Mouse (Mus musculus) stomach, postnatal 0 days (tissue): ENCODE results near the gene Cpa4. TPM values are rescaled to one million over a fixed set of nuclear protein-coding genes. Genes with fewer than 3 reads are reported as not detected.

ENCODE experiments used
- ATAC-seq: fragments of 200-750 bp; cut with Nextera tagmentation; 2 replicates; pipeline ENCODE4 v1.8.0; 2017; ENCODE audit not compliant: low FRiP score, low TSS enrichment
- DNase-seq: peaks from one replicate; pipeline ENCODE4 v3.0.0-alpha.2; 2016; ENCODE audit warnings: low spot score
- H3K27ac ChIP-seq: fragments of 300-500 bp; sonication (generic); replicated peaks from 2 replicates; pipeline ENCODE4 v1.5.1; 2014; ENCODE audit warnings: mild to moderate bottlenecking, control low read depth
- H3K27me3 ChIP-seq: fragments of 300-500 bp; sonication (generic); 2 replicates; pipeline ENCODE4 v1.6.1; 2014; ENCODE audit warnings: low read length; ENCODE audit not compliant: control insufficient read depth, insufficient read depth
- H3K36me3 ChIP-seq: fragments of 300-500 bp; sonication (generic); 2 replicates; pipeline ENCODE4 v1.6.1; 2014; ENCODE audit warnings: low read length, mixed read lengths; ENCODE audit not compliant: control insufficient read depth, insufficient read depth
- H3K4me1 ChIP-seq: fragments of 300-500 bp; sonication (generic); replicated peaks from 2 replicates; pipeline ENCODE4 v1.6.1; 2014; ENCODE audit warnings: antibody characterized with exemption; ENCODE audit not compliant: control insufficient read depth, insufficient read depth
- H3K4me2 ChIP-seq: fragments of 300-500 bp; sonication (generic); replicated peaks from 2 replicates; pipeline ENCODE4 v1.6.1; 2014; ENCODE audit warnings: low read depth, mild to moderate bottlenecking, control low read depth, moderate library complexity
- H3K4me3 ChIP-seq: fragments of 300-500 bp; sonication (generic); 2 replicates; pipeline ENCODE4 v1.5.1; 2014; ENCODE audit warnings: low read depth, low read length, control low read depth
- H3K9ac ChIP-seq: fragments of 300-500 bp; sonication (generic); 2 replicates; pipeline ENCODE4 v1.6.1; 2014; ENCODE audit warnings: mild to moderate bottlenecking, low read length, control low read depth, mixed read lengths
- H3K9me3 ChIP-seq: fragments of 300-500 bp; sonication (generic); 2 replicates; pipeline ENCODE4 v1.6.1; 2016; ENCODE audit warnings: low read length; ENCODE audit not compliant: control insufficient read depth
- CTCF ChIP-seq: IDR thresholded peaks from 2 replicates; pipeline ENCODE4 v1.5.1; 2016; ENCODE audit warnings: antibody characterized with exemption, low read depth, mild to moderate bottlenecking, moderate library complexity
- EP300 ChIP-seq: optimal IDR thresholded peaks from 2 replicates; pipeline ENCODE3; 2016; ENCODE audit warnings: antibody characterized with exemption
- WGBS: fragments of 180-500 bp; shearing (Covaris S2); extraction: QIAGEN DNeasy Blood & Tissue Kit; methylation state at CpG from one replicate; pipeline ENCODE4 v1.1.7; 2014; 5-methylcytosine and 5-hydroxymethylcytosine counted together
- polyA plus RNA-seq: library from polyadenylated mRNA; unstranded; fragments of >200 nt; fragmentation: Nextera tagmentation; extraction: Ambion mirVana; gene quantifications from 2 replicates; pipeline ENCODE4 v1.2.1, GENCODE M21; 2015

Gene Cpa4
- polyA plus RNA-seq, 1 experiment from 2014 or later = 32.7 TPM

DNA sequence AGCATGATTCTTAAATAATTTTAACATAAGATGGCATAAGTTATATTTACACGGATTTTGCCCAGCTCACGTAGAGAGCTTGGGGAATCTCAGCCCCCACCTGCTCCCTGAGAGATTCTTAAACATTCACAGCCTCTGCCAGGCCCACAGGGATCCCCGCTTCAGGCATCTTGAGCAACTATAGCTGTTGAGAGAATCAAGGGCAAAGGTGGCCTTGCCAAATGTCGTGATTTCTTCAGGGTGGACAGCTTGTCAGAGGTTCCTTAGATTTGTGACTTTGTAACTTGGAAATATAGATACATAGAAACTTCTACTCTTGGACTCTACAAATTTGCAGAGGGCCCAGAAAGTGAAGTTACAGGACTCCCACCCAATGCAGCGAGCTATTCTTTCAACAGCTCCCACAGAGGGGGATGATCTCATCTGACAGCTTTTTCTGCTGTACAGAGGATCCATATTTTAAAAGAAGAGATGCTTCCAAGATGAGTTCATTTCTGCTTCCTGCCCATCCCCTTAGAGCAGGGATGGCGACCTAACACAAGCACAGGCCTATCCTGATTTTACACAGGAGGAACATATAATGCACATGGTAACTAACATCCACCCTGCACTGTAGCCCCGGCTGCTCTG lies 14.7 kb upstream of the Cpa4 start:
- H3K27ac ChIP-seq = no peak overlapping the region
- no peak for DNase-seq
- no peaks in the 10 kb centered on the region for H3K9me3 ChIP-seq
- no peak overlapping the region for H3K9ac ChIP-seq
- no peak for ATAC-seq
- WGBS = 80% methylated on average over 7 of the region's 7 CpGs
- no peaks in the 10 kb centered on the region for H3K27me3 ChIP-seq
- TF ChIP-seq CTCF = no peak
- TF ChIP-seq EP300 = no peak
- H3K4me2 ChIP-seq = no peak overlapping the region
- H3K4me3 ChIP-seq = no peak overlapping the region
- H3K36me3 ChIP-seq = no peaks in the 10 kb centered on the region
- H3K4me1 ChIP-seq = peaks cover 5% of the 10 kb centered on the region

DNA sequence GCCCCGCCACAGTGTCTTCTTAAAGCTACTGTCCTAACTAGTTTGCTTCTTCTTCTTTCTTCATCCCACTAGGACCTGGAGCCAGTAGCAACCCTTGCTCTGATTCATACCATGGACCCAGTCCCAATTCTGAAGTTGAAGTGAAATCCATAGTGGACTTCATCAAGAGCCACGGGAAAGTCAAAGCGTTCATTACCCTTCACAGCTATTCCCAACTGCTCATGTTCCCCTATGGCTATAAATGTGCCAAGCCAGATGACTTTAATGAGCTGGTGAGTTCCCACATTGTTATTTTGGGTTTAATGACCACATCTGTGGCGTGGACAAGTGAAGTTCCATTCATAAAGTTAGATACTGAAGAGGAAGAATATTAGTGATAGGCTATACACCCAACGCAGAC lies 14.1 kb upstream of the Cpa4 start:
- WGBS = 89% methylated on average over 5 of the region's 5 CpGs
- Histone ChIP-seq H3K27me3 (no peaks in the 10 kb centered on the region), H3K36me3 (no peaks in the 10 kb centered on the region), H3K4me2 (no peak overlapping the region), H3K27ac (no peak overlapping the region), H3K4me1 (peaks cover 3% of the 10 kb centered on the region), H3K4me3 (no peak overlapping the region), H3K9ac (no peak overlapping the region), H3K9me3 (no peaks in the 10 kb centered on the region)
- ATAC-seq = no peak
- TF ChIP-seq EP300 = no peak
- TF ChIP-seq CTCF = no peak
- DNase-seq = no peak

DNA sequence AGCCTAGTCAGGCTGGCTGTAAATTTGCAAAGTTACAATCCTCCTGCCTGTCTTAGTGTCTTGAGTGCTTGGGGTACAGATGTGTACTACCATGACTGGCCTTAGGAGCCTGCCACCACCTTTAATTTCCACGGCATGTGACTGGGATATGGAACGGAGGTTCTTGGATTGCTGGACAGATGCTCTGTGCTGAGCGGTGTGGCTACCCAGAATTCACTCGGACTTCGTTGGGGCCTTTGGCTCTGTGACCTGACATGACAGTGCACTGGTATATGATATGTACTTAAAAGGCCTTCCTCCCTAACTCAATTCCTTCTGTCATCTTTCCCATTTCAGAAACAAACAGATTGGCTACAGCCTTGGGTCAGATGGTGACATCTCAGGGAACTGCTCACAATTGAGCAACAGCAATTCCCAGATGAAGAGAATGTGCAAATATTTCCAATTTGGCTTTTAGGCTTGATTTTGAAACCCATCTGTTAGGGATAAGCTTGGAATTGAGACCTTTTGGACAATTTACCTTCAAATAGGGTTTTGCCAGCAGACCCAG lies 13.5 kb upstream of the Cpa4 start:
- Histone ChIP-seq H3K9me3 (no peaks in the 10 kb centered on the region), H3K36me3 (no peaks in the 10 kb centered on the region), H3K9ac (no peak overlapping the region), H3K27me3 (no peaks in the 10 kb centered on the region), H3K4me3 (no peak overlapping the region), H3K4me1 (no peaks in the 10 kb centered on the region), H3K4me2 (no peak overlapping the region), H3K27ac (no peak overlapping the region)
- DNase-seq (no peak), ATAC-seq (no peak)
- WGBS = 86% methylated on average over 5 of the region's 5 CpGs
- TF ChIP-seq EP300 = no peak
- TF ChIP-seq CTCF = no peak

DNA sequence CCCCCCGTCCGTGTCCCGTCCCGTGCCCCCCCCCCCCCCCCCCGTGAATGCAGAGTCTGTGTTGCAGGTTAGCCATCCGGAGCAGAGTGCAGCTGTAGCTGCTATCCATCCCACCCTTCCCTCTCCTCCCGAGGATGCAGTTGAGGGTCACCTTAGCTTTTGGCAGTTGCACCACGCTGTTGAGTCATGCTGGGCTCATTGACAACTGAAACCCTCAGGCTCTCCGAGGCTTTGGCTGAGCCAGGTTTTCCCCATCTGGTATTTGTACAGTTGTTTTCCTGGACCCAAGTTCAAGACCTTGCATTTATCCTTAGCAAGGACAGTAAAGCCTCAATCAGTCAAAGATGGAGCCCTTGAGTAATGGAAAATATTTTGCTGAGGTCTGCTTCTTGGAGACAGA lies 12.1 kb upstream of the Cpa4 start:
- Histone ChIP-seq H3K36me3 (no peaks in the 10 kb centered on the region), H3K9me3 (no peaks in the 10 kb centered on the region), H3K4me2 (no peak overlapping the region), H3K4me3 (no peak overlapping the region), H3K9ac (no peak overlapping the region), H3K27me3 (no peaks in the 10 kb centered on the region), H3K4me1 (no peaks in the 10 kb centered on the region), H3K27ac (no peak overlapping the region)
- WGBS = 22% methylated on average over 4 of the region's 9 CpGs
- no peak for DNase-seq
- TF ChIP-seq CTCF = no peak
- TF ChIP-seq EP300 = no peak
- peak; percentile 42; the same call in 1 of the 2 replicates for ATAC-seq

DNA sequence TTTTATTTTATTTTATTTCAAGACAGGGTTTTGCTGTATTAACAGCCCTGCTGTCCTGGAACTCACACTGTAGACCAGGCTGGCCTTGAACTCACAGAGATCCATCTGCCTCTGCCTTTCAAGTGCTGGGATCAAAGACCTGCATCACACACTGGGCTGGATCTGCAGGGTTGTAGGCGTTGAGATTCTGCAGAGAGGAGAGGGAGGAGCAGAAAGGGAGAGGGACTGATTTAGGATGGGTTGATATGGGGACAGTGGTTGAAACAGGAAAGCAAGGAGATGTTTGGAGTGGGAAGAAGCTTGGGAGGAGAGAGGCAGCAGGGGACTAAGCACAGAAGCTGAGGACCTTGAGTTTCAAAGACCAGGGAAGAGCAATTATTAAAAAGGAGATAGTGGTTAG lies 8.4 kb upstream of the Cpa4 start:
- H3K4me2 ChIP-seq = no peak overlapping the region
- no peaks in the 10 kb centered on the region for H3K4me1 ChIP-seq
- WGBS = 58% methylated on average over 1 of the region's 1 CpGs
- H3K36me3 ChIP-seq = no peaks in the 10 kb centered on the region
- DNase-seq (no peak), ATAC-seq (no peak)
- H3K9ac ChIP-seq = no peak overlapping the region
- H3K4me3 ChIP-seq = no peak overlapping the region
- no peak overlapping the region for H3K27ac ChIP-seq
- TF ChIP-seq EP300 (no peak), CTCF (no peak)
- H3K9me3 ChIP-seq = no peaks in the 10 kb centered on the region
- H3K27me3 ChIP-seq = no peaks in the 10 kb centered on the region

DNA sequence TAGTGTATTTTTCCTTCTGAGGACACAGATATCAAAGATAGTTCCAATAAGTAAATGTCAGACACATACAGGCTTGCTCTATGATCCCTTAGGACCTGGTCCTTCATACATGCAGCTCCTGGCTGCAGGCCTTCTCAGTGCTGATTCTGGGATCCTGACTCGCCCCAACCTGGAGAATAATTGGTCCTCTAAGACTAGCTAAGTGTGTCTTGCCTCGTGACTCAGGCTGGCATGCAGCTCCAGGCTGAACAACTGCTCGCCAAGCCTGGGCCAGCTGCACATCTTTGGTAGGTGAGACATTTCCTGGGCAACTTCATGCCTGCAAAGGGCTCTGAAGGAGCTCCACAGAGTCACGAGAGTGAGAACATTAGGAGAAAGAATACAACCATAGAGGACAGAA lies 6.0 kb upstream of the Cpa4 start:
- Histone ChIP-seq H3K27me3 (no peaks in the 10 kb centered on the region), H3K4me2 (no peak overlapping the region), H3K4me3 (no peak overlapping the region), H3K27ac (no peak overlapping the region), H3K36me3 (no peaks in the 10 kb centered on the region), H3K4me1 (no peaks in the 10 kb centered on the region), H3K9me3 (no peaks in the 10 kb centered on the region), H3K9ac (no peak overlapping the region)
- no peak for DNase-seq
- WGBS = 70% methylated on average over 4 of the region's 4 CpGs
- ATAC-seq = no peak
- TF ChIP-seq CTCF (no peak), EP300 (no peak)
